Mouse (Mus musculus) left cerebral cortex, adult 11 months (tissue): ENCODE measurements around the gene Vmn1r188.
"Not testable (repeated sequence)": the region's sequence is repeated elsewhere in the genome, so short reads cannot be mapped to it uniquely, and the experiment has no call there.

ENCODE experiments used
- DNase-seq: peaks from one replicate; pipeline ENCODE4 v3.0.0; 2022; ENCODE audit warnings: low spot score

Vmn1r188 gene

GRCm38 (mm10) chr13:22084140-22084539 is at the start of gene Vmn1r188:
Vmn1r188 (plus strand) TSS chr13:22084440.
- not testable (repeated sequence) for DNase-seq

- DNase-seq, result no peak
Observed at GRCm38 (mm10) chr13:22034443-22035266, 49.6 kb upstream of the Vmn1r188 start.

- peak; percentile 91 for DNase-seq
Observed at GRCm38 (mm10) chr13:22035267-22036148, 48.7 kb upstream of the Vmn1r188 start, which contains the start of the genes Hist1h2ah and Hist1h2bk. Hist1h2ah (minus strand) TSS chr13:22035568. Hist1h2bk (plus strand) TSS chr13:22035870.

- no peak for DNase-seq
Observed at GRCm38 (mm10) chr13:22036149-22036956, 47.9 kb upstream of the Vmn1r188 start.

GRCm38 (mm10) chr13:22036986-22037385 is 47.3 kb upstream of the Vmn1r188 start:
- no peak for DNase-seq

GRCm38 (mm10) chr13:22037415-22037814 is 46.8 kb upstream of the Vmn1r188 start:
- DNase-seq, result no peak

GRCm38 (mm10) chr13:22039364-22039763 is 44.9 kb upstream of the Vmn1r188 start:
- no peak for DNase-seq

GRCm38 (mm10) chr13:22039951-22040463 is 44.2 kb upstream of the Vmn1r188 start:
- DNase-seq, result no peak

GRCm38 (mm10) chr13:22040464-22041141 is 43.6 kb upstream of the Vmn1r188 start:
- no peak for DNase-seq

GRCm38 (mm10) chr13:22041142-22041536 is 43.1 kb upstream of the Vmn1r188 start, which contains the start of gene Hist1h4i:
Hist1h4i (minus strand) TSS chr13:22041362.
- peak; percentile 97 for DNase-seq

GRCm38 (mm10) chr13:22041651-22042567 is 42.3 kb upstream of the Vmn1r188 start:
- DNase-seq, result no peak

- peak; percentile 96 for DNase-seq
Observed at GRCm38 (mm10) chr13:22042568-22043502, 41.4 kb upstream of the Vmn1r188 start, which contains the start of the genes Hist1h2ag and Hist1h2bj. Hist1h2ag (minus strand) TSS chr13:22042944. Hist1h2bj (plus strand) TSS chr13:22043214.

GRCm38 (mm10) chr13:22043503-22044431 is 40.5 kb upstream of the Vmn1r188 start:
- no peak for DNase-seq

- no peak for DNase-seq
Observed at GRCm38 (mm10) chr13:22044432-22045155, 39.6 kb upstream of the Vmn1r188 start.

GRCm38 (mm10) chr13:22045311-22045710 is 38.9 kb upstream of the Vmn1r188 start:
- no peak for DNase-seq

GRCm38 (mm10) chr13:22049041-22049440 is 35.2 kb upstream of the Vmn1r188 start:
- no peak for DNase-seq
